Mouse (Mus musculus): ENCODE data around the gene Pih1d1.
A peak's percentile ranks its signal among the peaks of the same experiment; 100 is the strongest.
"Not testable (repeated sequence)": the region's sequence is repeated elsewhere in the genome, so short reads cannot be mapped to it uniquely, and the experiment has no call there.

Gene Pih1d1

GRCm38 (mm10) chr7:45168656-45169055 is 14.6 kb downstream of the Pih1d1 start:
- DNase-seq (ENCODE audit: low spot score) = no peak

- no peak for DNase-seq (ENCODE audit: low spot score)
Measured at GRCm38 (mm10) chr7:45169495-45169894, 15.4 kb downstream of the Pih1d1 start.

- no peak for DNase-seq (ENCODE audit: low spot score)
Measured at GRCm38 (mm10) chr7:45172974-45173373, 18.9 kb downstream of the Pih1d1 start.

GRCm38 (mm10) chr7:45173772-45174171 is 19.7 kb downstream of the Pih1d1 start:
- DNase-seq (ENCODE audit: low spot score) = not testable (repeated sequence)

GRCm38 (mm10) chr7:45174567-45175280 is 20.6 kb downstream of the Pih1d1 start:
- no peak for DNase-seq (ENCODE audit: low spot score)

GRCm38 (mm10) chr7:45175398-45175797 is 21.3 kb downstream of the Pih1d1 start:
- DNase-seq (ENCODE audit: low spot score) = no peak

- no peak for DNase-seq (ENCODE audit: low spot score)
Measured at GRCm38 (mm10) chr7:45175929-45176328, 21.8 kb downstream of the Pih1d1 start.

- no peak for DNase-seq (ENCODE audit: low spot score)
Measured at GRCm38 (mm10) chr7:45176356-45176755, 22.3 kb downstream of the Pih1d1 start.

- no peak for DNase-seq (ENCODE audit: low spot score)
Measured at GRCm38 (mm10) chr7:45178550-45178949, 24.4 kb downstream of the Pih1d1 start.

- no peak for DNase-seq (ENCODE audit: low spot score)
Measured at GRCm38 (mm10) chr7:45179469-45179868, 25.4 kb downstream of the Pih1d1 start, which contains the start of gene Gfy. TSS of gene Gfy (minus strand) at chr7:45179569.

- DNase-seq (ENCODE audit: low spot score) = no peak
Measured at GRCm38 (mm10) chr7:45180896-45181477, 26.9 kb downstream of the Pih1d1 start, which contains the start of gene Pth2. TSS of gene Pth2 (plus strand) at chr7:45180995.

GRCm38 (mm10) chr7:45181540-45181939 is 27.4 kb downstream of the Pih1d1 start:
- DNase-seq (ENCODE audit: low spot score) = no peak

- DNase-seq (ENCODE audit: low spot score) = peak; percentile 55
Measured at GRCm38 (mm10) chr7:45182199-45182601, 28.1 kb downstream of the Pih1d1 start.

- no peak for DNase-seq (ENCODE audit: low spot score)
Measured at GRCm38 (mm10) chr7:45182606-45183005, 28.5 kb downstream of the Pih1d1 start.

GRCm38 (mm10) chr7:45183672-45184071 is 29.6 kb downstream of the Pih1d1 start:
- DNase-seq (ENCODE audit: low spot score) = no peak

- no peak for DNase-seq (ENCODE audit: low spot score)
Measured at GRCm38 (mm10) chr7:45185921-45186320, 31.8 kb downstream of the Pih1d1 start.

- no peak for DNase-seq (ENCODE audit: low spot score)
Measured at GRCm38 (mm10) chr7:45189600-45189999, 35.5 kb downstream of the Pih1d1 start.

GRCm38 (mm10) chr7:45190186-45190585 is 36.1 kb downstream of the Pih1d1 start:
- no peak for DNase-seq (ENCODE audit: low spot score)

- DNase-seq (ENCODE audit: low spot score) = no peak
Measured at GRCm38 (mm10) chr7:45191161-45191560, 37.1 kb downstream of the Pih1d1 start.

GRCm38 (mm10) chr7:45191803-45192363 is 37.8 kb downstream of the Pih1d1 start:
- no peak for DNase-seq (ENCODE audit: low spot score)

- no peak for DNase-seq (ENCODE audit: low spot score)
Measured at GRCm38 (mm10) chr7:45192585-45193310, 38.6 kb downstream of the Pih1d1 start.

- no peak for DNase-seq (ENCODE audit: low spot score)
Measured at GRCm38 (mm10) chr7:45193406-45193805, 39.3 kb downstream of the Pih1d1 start.

Data from urinary bladder, postnatal 10 days (tissue).